Mouse (Mus musculus): ENCODE measurements around the gene Prr36. TPM values are rescaled to one million over a fixed set of nuclear protein-coding genes. Genes with fewer than 3 reads are reported as not detected.

The Prr36 gene
- polyA plus RNA-seq, 1 experiment from 2014 or later: 1.4 TPM

DNA sequence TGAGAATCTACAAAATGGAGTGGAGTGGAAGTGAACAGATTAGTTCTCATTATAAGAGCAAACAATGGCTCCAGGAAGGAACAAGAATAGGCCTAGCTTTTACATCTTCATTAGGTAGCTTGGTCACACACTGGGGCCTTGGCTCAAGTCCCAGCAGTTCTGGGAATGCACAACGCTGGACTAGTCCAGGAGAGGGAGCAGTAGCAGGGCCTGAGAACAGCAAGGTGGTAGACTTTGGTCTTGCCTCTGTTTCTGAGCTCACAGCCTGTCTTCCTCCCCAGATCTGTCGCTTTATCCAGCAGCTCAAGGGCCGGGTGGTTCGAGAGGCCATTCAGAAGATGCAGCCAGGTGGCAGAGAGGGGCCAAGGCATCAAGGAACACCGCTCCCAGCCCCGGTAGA, 36.7 kb upstream of the Prr36 start:
- H3K9ac ChIP-seq (replicated peaks): peak overlapping the region; percentile 80; the same call in 1 of the 2 replicates
- H3K4me2 ChIP-seq: peak overlapping the region; percentile 82
- no peaks in the 10 kb centered on the region for H3K9me3 ChIP-seq
- H3K4me1 ChIP-seq (replicated peaks): peaks cover 45% of the 10 kb centered on the region
- H3K4me3 ChIP-seq (replicated peaks): peak overlapping the region; percentile 84
- no peak for ATAC-seq (ENCODE audit: insufficient number of reproducible peaks, insufficient read depth, low FRiP score, low TSS enrichment, low read depth)
- 68% methylated on average over 6 of the region's 6 CpGs for WGBS
- no peaks in the 10 kb centered on the region; the same call in 1 of the 2 replicates for H3K27me3 ChIP-seq
- peak overlapping the region; percentile 62; the same call in 1 of the 2 replicates for H3K27ac ChIP-seq
- H3K36me3 ChIP-seq: peaks cover 49% of the 10 kb centered on the region

DNA sequence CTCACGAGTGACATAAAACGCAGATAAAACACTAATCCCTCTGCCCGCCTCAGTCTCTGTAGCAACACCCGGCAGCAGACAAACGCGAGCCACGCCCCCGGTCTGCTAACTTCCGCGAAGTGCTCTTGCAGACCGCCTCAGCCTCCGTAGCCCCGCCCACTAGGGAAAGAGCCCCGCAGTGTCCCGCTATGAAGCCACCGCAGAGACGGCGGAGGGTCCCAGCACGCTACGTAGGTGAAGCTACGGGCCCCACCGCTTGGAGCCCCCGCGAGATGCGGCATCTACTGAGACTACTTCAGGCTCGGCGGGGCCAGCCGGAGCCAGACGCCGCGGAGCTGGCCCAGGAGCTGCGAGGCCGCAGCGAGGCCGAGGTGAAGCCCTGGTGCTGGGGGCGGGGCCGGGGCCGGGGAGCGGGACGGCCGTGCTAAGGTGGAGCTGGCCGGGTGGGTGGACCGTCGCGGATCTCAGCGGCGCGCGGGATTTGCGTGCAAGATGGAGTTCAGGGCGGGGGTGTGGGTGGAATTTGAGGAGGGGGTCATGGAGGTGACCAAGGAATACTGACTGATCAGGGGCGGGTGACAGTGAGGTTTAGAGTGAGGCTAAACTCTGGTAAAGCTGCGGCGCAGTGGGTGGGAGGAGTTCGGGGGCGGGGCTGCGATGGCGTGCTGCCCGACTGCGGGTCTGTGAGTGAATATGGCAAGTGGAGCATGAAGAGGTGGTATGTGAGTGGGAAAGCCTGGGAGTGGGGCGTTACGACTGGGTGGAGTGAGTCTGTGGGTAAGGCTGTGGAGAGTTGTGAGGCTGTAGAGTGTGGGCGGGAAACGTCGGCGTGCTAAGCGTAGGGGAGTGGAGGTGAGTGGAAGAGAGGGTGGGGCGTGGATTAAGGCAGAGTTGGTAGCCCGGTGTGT, 35.9 kb upstream of the Prr36 start, which contains the start of gene Snapc2:
Snapc2 (plus strand) TSS at position 147 of the 908 bp plus-strand sequence.
- Histone ChIP-seq H3K4me1 (replicated peaks) (peaks cover 51% of the 10 kb centered on the region), H3K27ac (peak within 1 kb of the TSS; percentile 92), H3K36me3 (peaks cover 57% of the 10 kb centered on the region), H3K9ac (replicated peaks) (peak within 1 kb of the TSS; percentile 80), H3K27me3 (peaks cover 4% of the 10 kb centered on the region), H3K4me2 (peak within 1 kb of the TSS; percentile 82), H3K9me3 (no peaks in the 10 kb centered on the region), H3K4me3 (replicated peaks) (peak within 1 kb of the TSS; percentile 84)
- under 1% methylated on average over 69 of the region's 69 CpGs for WGBS
- peak; percentile 87 for ATAC-seq (ENCODE audit: insufficient number of reproducible peaks, insufficient read depth, low FRiP score, low TSS enrichment, low read depth)

DNA sequence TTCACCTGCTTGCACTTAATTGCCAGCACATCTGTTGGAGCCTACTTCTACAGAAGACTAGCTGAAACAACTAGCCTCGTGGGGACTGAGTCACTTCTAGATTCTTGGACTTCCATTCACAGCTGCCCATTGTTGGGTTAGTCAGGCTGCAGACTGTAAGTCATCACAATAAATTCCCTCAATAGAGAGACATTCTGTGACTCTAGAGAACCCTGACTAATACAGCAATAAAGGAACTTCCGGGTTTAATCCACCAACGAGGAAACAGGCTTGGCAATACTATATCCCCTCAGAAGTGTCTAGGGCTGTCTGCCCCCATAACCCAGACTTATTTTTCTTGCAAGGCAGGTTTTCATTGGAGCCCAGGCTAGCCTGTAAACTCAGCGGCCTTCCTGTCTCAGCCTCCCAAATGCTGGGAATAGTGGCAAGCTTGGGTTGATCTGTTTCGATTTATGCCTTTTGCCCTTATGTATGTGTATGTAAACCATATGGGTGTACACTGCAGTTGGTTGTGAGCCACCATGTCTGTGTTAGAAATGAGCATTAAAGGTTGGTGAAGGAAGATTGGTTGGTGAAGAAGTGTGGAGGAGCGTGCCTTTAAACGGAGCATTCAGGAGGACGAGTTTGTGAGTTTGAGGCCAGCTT, 35.0 kb upstream of the Prr36 start:
- Histone ChIP-seq H3K4me2 (peak overlapping the region; percentile 82), H3K27ac (peak overlapping the region; percentile 92; the same call in 1 of the 2 replicates), H3K9ac (replicated peaks) (peak overlapping the region; percentile 45; the same call in 1 of the 2 replicates), H3K9me3 (no peaks in the 10 kb centered on the region), H3K4me3 (replicated peaks) (peak overlapping the region; percentile 84), H3K4me1 (replicated peaks) (peaks cover 44% of the 10 kb centered on the region), H3K27me3 (peaks cover 4% of the 10 kb centered on the region), H3K36me3 (peaks cover 60% of the 10 kb centered on the region)
- no peak for ATAC-seq (ENCODE audit: insufficient number of reproducible peaks, insufficient read depth, low FRiP score, low TSS enrichment, low read depth)
- WGBS: 50% methylated on average over 8 of the region's 8 CpGs

DNA sequence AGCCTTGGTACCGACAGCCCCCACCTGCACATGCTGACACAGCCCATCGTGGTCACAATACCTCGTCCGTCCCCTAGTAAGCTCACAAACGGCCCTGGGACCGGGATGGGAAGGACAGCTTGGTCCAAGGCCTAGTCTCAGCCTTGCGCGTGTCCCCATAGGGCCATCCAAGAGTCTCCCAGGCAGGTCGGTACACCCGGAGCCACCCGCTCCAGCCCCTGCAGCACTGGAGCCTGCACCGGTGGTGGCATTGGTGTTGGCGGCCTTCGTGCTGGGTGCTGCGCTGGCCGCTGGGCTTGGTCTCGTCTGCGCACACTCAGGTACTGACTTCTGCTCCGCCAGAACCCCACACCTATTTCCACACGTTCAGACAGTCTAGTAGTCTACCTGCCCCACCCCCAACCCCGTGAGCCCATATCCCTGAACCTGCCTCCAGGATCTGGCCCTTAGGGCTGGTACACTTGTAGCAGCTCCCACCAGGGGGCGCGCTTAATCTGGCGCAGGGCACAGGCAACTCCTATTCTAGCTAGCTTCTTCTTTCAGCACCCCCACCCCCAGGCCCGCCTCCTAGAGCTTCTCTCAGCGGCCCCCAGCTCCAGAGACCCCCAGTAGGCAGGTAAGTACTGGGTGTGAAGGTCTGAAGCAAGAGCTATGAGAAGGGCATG, 33.2 kb upstream of the Prr36 start:
- 33% methylated on average over 26 of the region's 26 CpGs for WGBS
- Histone ChIP-seq H3K27me3 (peaks cover 4% of the 10 kb centered on the region), H3K36me3 (peaks cover 60% of the 10 kb centered on the region), H3K4me2 (no peak overlapping the region), H3K4me1 (replicated peaks) (peaks cover 38% of the 10 kb centered on the region), H3K9ac (replicated peaks) (no peak overlapping the region), H3K27ac (no peak overlapping the region), H3K4me3 (replicated peaks) (no peak overlapping the region), H3K9me3 (no peaks in the 10 kb centered on the region)
- peak; percentile 10; the same call in 1 of the 2 replicates for ATAC-seq (ENCODE audit: insufficient number of reproducible peaks, insufficient read depth, low FRiP score, low TSS enrichment, low read depth)

DNA sequence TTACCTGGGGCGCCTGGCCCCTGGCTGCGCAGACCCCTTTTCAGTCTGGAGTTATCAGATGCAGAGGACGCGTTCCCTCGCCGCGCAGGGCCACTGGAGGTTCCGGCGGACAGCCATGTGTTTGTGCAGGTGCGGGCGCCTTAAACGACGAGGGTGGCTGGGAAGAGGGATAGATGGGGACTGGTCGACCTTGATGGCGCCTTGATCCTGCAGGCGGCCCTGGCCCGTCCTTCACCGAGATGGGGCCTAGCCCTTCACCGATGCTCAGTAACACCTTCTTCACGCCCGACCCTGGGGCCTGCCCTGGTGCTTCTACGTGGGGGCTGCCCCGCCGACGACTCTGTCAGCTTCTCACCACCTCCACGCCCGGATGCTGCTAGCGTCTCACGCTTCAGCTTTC, 32.0 kb upstream of the Prr36 start:
- Histone ChIP-seq H3K4me2 (peak overlapping the region; percentile 27), H3K27ac (peak overlapping the region; percentile 72; the same call in 1 of the 2 replicates), H3K4me3 (replicated peaks) (peak overlapping the region; percentile 13), H3K4me1 (replicated peaks) (peaks cover 35% of the 10 kb centered on the region), H3K27me3 (peaks cover 4% of the 10 kb centered on the region), H3K9ac (replicated peaks) (peak overlapping the region; percentile 47; the same call in 1 of the 2 replicates), H3K36me3 (peaks cover 60% of the 10 kb centered on the region), H3K9me3 (no peaks in the 10 kb centered on the region)
- ATAC-seq (ENCODE audit: insufficient number of reproducible peaks, insufficient read depth, low FRiP score, low TSS enrichment, low read depth): no peak
- WGBS: 14% methylated on average over 29 of the region's 29 CpGs

DNA sequence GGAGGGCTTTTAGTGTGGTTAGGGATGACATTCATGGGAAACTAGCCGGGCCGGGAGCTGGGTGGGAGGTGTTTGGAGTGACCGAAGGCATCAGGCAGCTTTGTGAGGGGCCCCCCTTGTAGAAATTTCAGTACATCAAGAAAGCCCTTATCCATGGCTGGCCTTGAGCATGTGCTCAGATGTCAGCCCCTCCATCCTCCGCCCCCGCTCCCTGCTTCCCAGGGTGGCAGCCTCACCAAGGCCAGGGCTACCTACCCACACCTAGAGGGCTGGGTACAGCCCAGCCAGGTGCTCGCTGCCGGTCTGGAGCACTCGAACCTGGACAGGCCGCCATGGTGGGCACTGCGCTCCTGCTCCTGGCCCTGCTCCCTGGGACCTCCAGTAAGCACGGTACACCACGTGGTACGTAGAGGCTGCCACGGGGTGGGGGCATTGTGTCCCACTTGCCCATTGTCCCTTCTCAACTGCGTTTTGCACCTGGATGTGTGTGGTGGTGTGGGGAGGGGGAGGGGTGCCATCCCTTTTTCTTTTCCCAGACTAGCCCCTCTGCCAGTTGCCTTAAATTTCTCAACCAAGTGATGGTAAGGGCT, 30.8 kb upstream of the Prr36 start, which contains the start of gene Tgfbr3l:
Tgfbr3l (plus strand) TSS at position 264 of the 590 bp plus-strand sequence.
- Histone ChIP-seq H3K4me3 (replicated peaks) (no peak within 1 kb of the TSS), H3K27ac (peak within 1 kb of the TSS; percentile 72; the same call in 1 of the 2 replicates), H3K27me3 (peaks cover 4% of the 10 kb centered on the region), H3K36me3 (peaks cover 71% of the 10 kb centered on the region), H3K9ac (replicated peaks) (peak within 1 kb of the TSS; percentile 47; the same call in 1 of the 2 replicates), H3K4me2 (peak within 1 kb of the TSS; percentile 27; the same call in 1 of the 2 replicates), H3K9me3 (no peaks in the 10 kb centered on the region), H3K4me1 (replicated peaks) (peaks cover 29% of the 10 kb centered on the region)
- no peak for ATAC-seq (ENCODE audit: insufficient number of reproducible peaks, insufficient read depth, low FRiP score, low TSS enrichment, low read depth)
- WGBS: 83% methylated on average over 15 of the region's 15 CpGs

DNA sequence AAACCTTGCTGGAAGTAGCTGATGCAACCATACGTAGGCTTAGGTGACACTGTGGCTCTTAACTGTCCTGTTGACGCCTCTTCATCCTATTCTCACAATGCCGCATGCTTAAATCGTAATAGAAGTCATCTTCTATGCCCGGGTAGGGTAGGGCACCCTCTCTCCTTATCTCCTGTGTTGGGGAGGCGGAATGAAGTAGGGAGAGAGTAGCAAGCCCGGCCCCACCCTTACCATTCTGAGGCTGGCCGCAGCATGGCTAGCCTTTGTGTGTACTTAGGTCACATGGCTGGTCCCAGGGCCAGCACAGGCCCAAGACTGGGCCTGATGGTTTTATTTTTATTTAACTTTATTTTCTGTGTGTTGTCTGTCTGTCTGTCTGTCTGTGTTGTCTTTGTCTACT, 30.0 kb upstream of the Prr36 start:
- 93% methylated on average over 8 of the region's 8 CpGs for WGBS
- ATAC-seq (ENCODE audit: insufficient number of reproducible peaks, insufficient read depth, low FRiP score, low TSS enrichment, low read depth): no peak

DNA sequence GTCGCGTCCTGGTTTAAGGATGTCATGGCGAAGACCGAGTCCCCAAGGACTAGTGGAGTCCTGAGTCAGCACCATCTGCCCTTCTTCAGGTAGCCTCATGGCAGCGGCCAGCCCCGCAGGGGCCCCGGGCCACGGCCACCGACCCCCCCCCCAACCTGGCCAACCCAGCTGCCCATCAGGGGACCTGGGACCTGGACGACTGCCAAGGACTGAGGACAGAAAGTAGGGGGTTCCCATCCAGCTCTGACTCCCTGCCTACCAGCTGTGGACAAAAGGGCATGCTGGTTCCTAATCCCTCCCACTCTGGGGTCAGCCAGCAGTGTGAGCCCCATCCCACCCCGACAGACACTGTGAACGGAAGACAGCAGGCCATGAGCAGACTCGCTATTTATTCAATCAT, 28.5 kb upstream of the Prr36 start:
- ATAC-seq (ENCODE audit: insufficient number of reproducible peaks, insufficient read depth, low FRiP score, low TSS enrichment, low read depth): no peak
- peaks cover 4% of the 10 kb centered on the region for H3K27me3 ChIP-seq
- H3K27ac ChIP-seq: no peak overlapping the region
- no peak overlapping the region for H3K4me2 ChIP-seq
- H3K9me3 ChIP-seq: no peaks in the 10 kb centered on the region
- H3K4me1 ChIP-seq (replicated peaks): peaks cover 22% of the 10 kb centered on the region
- no peak overlapping the region for H3K4me3 ChIP-seq (replicated peaks)
- H3K36me3 ChIP-seq: peaks cover 94% of the 10 kb centered on the region
- H3K9ac ChIP-seq (replicated peaks): no peak overlapping the region
- WGBS: 84% methylated on average over 13 of the region's 13 CpGs

More for the DNA sequence above, 30.0 kb upstream of the Prr36 start:
- Histone ChIP-seq H3K9me3 (no peaks in the 10 kb centered on the region), H3K36me3 (peaks cover 79% of the 10 kb centered on the region), H3K4me3 (replicated peaks) (no peak overlapping the region), H3K4me1 (replicated peaks) (peaks cover 25% of the 10 kb centered on the region), H3K27ac (no peak overlapping the region), H3K27me3 (peaks cover 4% of the 10 kb centered on the region), H3K9ac (replicated peaks) (no peak overlapping the region), H3K4me2 (no peak overlapping the region)

DNA sequence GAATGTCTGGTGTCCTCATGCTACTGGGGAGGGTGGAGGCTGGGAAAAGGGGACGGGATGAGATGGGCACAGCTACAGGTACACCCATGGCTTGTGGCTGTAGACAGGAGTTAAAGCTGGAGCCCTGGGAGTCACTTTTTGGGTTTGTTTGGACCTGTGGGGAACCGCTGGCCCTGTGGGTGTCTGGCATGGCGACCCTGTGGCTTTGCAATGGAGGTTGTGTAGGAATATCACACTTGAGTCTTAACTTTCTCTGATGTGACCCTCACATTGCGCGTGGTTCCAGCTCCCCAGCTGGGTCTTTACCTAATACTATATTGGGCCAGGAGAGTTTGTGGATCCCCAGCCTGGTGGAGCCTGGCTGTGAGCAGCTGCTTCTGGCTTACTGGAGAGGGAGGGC, 27.8 kb upstream of the Prr36 start:
- 92% methylated on average over 5 of the region's 5 CpGs for WGBS
- Histone ChIP-seq H3K9me3 (no peaks in the 10 kb centered on the region), H3K4me3 (replicated peaks) (no peak overlapping the region), H3K27ac (no peak overlapping the region), H3K4me2 (no peak overlapping the region), H3K4me1 (replicated peaks) (peaks cover 21% of the 10 kb centered on the region), H3K9ac (replicated peaks) (no peak overlapping the region), H3K36me3 (peaks cover 94% of the 10 kb centered on the region), H3K27me3 (peaks cover 4% of the 10 kb centered on the region; the same call in 1 of the 2 replicates)
- ATAC-seq (ENCODE audit: insufficient number of reproducible peaks, insufficient read depth, low FRiP score, low TSS enrichment, low read depth): no peak

DNA sequence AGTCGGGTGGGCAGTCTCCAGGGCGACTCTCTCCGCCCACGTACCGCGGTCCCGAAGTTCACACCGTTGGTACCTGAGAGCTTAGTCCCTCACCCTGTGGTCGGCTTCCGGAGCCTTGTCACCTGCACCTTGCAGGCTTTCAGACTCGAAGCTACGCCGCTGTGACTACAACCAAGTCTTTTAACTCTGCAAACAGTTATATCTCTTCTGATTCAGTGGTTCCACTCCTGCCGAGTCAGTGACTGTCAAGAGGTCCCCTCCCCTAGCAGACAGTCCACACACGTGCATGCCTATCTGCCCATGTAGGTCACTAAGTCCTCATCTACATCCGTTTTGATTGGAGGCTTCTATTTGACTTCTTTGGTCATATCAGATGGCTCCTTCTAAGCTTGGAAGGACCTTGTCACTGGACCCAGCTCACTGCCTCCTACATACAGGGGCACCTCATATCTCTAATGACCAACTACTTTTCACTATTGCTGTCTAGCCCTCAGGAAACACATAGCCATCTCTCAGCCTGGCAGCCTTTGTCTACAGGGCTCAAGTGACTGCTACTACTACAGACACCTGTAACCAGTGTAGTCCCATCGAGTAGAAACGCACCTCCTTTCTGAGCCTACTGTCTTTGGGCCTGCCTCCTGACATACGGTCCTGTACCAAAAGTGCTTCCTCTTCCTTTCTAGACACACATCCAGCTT, 22.1 kb upstream of the Prr36 start:
- Histone ChIP-seq H3K27me3 (no peaks in the 10 kb centered on the region), H3K9me3 (no peaks in the 10 kb centered on the region), H3K4me1 (replicated peaks) (peaks cover 18% of the 10 kb centered on the region), H3K4me2 (peak overlapping the region; percentile 77), H3K9ac (replicated peaks) (peak overlapping the region; percentile 77), H3K36me3 (peaks cover 39% of the 10 kb centered on the region), H3K4me3 (replicated peaks) (peak overlapping the region; percentile 80), H3K27ac (peak overlapping the region; percentile 83; the same call in 1 of the 2 replicates)
- WGBS: 15% methylated on average over 19 of the region's 19 CpGs
- peak; percentile 28 for ATAC-seq (ENCODE audit: insufficient number of reproducible peaks, insufficient read depth, low FRiP score, low TSS enrichment, low read depth)
